Mouse (Mus musculus): ENCODE measurements around the gene Sorl1.

DNA sequence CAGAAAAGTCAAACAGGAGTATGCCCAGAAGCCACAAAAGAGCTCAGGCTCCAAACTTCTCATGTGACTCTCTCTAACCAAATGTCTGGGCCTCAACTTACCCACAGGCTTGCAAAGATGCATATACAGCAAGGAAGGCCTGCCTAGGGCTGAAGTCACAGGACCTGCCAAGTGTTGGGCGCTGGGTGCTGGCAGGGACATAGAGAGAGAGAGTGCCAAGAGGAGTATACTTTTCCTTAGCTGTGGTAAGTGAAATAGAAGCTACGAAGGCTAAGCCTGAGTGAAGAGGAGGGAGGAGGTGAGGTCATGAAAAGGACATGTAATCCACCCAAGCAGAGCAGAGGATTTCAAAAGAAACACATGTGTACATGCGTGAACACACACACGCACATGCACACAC lies 32.5 kb downstream of the Sorl1 start:
- TF ChIP-seq CTCF (conservative IDR thresholded peaks at IDR 0.05; ENCODE audit: insufficient read depth, insufficient read length, low read depth, low read length) = no peak
- no peak for TF ChIP-seq POLR2A (IDR thresholded peaks at IDR 0.05; ENCODE audit: low read depth, low read length)

Data from kidney, adult 2 months (tissue).